Mouse (Mus musculus) erythroid progenitor cell, adult 5-6 weeks (primary cell): ENCODE measurements around the gene Cyb5r3. TPM values are rescaled to one million over a fixed set of nuclear protein-coding genes. Genes with fewer than 3 reads are reported as not detected.

Experiments used
- ATAC-seq: replicated peaks from 2 replicates; pipeline ENCODE4 v1.8.0; 2016; ENCODE audit warnings: moderate number of reproducible peaks, mild to moderate bottlenecking, moderate TSS enrichment, inconsistent platforms; ENCODE audit not compliant: poor library complexity, low FRiP score, severe bottlenecking
- total RNA-seq, 2 experiments: library from RNA; stranded (forward) in 1 of 2; stranded (reverse) in 1 of 2; fragments of 150-400 nt in 1 of 2; fragments of 186-747, 209-891 nt in 1 of 2; gene quantifications; 2 replicates each; pipeline versions ENCODE4 v1.2.3 to v1.2.4; 2015 to 2017; ENCODE audit warnings: low replicate concordance in 2 of 2

Gene Cyb5r3
- total RNA-seq, 2 experiments from 2014 or later: 57.9 to 106 TPM

GRCm38 (mm10) chr15:83170956-83171659 is 1.3 kb downstream of the Cyb5r3 start:
- peak; percentile 32 for ATAC-seq

DNA sequence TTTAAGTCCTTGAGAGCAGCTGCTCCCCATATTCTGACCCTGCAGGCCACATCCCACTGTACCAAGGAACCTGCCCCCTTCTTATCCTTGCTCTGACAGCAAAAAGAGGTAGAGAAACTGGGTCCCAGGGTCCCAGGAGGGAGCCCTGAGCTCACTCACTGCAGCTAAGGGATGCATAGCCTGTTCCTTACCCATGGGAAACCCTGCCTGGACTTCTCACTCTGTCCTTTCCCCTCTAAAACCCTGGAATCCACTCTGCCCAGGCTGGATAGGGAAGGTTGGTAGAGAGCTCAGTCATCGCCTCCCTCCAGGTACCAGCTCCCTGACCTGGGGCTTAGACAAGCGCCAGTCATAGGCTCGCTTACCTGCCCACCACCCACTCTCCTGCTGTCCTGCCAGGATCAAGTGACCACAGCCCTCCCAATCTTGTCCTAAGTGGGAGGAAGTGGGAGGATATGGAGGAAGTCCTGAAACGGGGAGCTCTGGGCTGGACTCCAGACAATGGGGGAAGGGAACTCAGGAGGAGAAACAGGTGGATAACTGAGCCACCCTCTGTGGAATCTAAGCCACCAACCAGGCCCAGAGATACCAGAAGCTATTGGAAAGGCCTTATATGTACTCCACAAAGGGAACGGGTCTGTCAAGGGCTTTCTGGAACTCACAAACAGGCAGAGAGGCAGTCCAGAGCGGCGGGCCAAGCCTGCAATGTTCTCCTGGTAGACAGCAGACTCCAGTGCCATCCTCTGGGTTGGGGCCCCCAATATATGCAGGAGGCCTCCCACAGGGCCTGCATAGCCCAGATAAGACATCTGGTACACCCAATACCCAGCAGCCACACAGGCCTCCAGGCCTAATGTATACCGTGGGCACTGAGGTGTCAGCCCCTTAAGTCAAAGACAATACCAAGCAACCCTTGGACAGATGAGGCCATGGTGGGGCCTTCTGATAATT is 2.3 kb downstream of the Cyb5r3 start:
- peak; percentile 70 for ATAC-seq

DNA sequence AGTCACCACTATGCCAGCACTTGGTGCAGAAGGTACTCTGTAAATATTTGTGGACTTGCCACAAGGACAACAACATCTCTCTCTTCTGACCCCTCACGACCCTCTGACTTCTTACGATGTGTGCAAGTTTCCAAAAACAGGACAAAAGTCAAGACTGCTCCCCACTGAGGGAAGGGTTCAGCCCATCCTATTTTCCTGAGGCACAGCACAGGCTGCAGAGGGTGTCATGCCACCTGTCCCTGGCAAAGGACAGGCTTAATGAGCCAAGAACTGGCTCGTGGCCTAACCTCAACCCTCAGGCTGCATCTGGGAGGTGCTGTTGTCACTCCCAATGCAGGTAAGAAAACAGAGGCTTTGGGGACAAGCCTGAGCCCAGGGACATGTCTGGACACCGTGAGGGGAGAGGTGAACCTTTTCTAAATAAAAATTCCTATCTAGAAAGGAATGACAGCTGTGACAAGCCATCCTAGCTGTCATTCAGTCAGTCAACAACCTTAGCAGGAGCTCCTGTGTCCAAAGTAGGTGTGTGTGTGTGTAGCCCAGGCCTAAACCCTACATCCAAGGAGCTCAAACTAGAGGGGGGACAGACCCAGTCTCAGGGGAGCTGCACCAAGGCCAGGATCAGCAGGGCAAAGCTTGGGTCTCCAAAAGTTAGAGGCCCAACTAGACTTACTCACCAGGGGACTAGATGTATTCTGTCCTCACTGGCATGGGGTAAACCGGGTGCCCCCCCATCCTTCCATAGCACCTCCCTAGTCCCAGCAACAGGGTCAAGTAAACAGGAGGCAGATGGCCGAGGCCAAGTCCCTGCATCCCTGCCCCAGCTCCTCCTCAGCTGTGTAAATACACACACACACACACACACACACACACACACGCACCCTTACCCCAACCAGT is 3.3 kb downstream of the Cyb5r3 start:
- ATAC-seq: no peak

DNA sequence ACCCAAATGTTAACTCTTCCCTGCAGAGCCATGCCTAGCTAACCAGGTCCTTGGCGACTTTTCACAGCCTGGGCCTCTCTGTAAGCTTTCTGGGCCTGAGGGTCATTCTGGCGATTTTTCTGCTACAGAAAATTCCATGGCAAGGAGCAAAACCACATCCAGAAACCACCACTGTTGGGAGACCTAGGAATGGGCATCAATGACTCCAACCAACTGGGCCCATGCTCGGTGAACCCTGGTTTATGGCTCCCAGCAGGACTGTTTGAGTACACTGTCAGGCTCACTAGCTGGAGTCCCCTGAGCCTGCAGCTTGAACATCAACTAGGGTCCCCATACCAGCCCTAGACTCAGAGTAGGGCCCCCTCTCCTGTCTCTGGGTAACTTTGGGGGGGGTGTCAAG is 4.1 kb downstream of the Cyb5r3 start:
- no peak for ATAC-seq

- ATAC-seq: no peak
Measured at GRCm38 (mm10) chr15:83167550-83168065, 4.8 kb downstream of the Cyb5r3 start.

GRCm38 (mm10) chr15:83167126-83167525 is 5.3 kb downstream of the Cyb5r3 start:
- no peak for ATAC-seq

DNA sequence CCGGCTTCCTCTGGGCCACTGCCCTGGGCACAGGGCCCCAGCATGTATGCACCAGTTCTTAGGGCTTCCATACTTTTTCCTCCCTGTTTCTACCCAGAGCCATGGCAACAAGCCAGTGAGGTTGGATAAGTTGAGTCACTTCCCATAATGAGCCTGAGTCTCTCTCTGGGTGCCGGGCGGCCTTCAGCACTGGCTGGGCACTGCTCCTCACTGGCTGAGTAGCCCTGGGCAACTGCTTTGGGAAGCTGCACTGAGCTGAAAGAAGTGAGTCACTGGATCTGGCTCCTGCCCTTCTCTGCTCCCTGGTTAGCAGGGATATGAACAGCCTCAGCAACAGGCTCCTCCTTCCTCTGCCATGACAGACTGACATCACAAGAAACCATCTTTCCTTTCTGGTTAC is 5.8 kb downstream of the Cyb5r3 start:
- no peak for ATAC-seq

DNA sequence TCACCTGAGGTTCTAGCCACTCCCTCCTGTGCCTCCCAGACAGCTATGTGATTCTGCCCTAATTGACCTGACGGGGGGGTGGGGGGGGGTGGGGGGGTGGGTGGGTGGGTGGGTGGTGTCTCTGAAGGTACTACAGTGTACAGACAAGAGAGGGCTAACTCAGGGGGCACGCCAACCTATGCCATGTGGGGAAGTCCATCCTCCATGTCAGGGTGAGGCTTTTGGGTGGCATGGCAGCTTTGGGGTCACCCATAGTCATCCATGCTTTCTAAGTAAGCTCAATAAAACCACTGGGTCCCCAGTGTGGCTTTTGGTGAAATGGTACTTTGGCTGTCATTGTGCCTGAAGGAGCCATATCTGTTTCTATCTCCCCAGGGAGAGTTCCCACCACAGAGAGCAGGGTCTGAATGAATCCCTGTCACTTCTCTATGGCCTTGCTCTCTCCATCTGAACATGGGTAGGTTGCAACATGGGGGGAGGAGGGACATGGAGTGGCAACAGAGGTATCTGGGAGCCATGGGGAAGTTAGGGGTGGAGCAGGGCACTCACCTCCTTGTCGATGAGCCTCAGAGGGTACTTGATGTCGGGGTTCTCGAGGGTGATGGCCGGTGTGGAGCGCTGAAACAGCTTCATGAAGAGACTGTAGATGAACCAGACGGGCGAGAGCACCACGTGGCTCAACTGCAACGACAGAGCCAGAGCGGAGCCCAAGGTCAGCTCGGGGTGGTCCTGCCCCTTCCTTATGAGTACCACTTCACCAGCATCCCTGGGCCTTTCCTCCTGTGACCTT is 6.7 kb downstream of the Cyb5r3 start:
- ATAC-seq: no peak

DNA sequence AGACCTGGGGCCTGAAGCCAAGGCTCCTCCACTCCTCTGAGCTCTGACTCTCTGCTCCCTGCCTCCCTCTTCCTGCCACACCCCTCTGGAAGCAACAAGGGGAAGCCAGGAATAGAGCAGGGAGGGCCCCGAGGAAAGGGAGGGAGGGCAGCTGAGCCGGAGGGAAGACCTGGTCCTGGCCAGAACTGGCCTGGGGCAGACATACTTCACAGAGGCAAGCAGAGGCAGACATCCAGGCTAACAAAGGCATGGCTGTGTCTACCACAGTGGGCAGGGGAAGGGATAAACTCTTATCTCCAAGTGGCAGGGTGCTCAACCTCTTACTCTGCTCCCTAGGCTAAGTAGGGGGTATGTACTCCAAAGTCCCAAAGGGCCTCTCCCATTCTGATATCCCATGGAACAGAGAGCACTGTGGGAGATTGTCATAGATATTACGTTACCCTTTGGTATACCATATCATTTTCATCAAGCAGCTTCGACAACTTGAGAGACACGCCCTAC is 7.4 kb downstream of the Cyb5r3 start:
- peak; percentile 63 for ATAC-seq

DNA sequence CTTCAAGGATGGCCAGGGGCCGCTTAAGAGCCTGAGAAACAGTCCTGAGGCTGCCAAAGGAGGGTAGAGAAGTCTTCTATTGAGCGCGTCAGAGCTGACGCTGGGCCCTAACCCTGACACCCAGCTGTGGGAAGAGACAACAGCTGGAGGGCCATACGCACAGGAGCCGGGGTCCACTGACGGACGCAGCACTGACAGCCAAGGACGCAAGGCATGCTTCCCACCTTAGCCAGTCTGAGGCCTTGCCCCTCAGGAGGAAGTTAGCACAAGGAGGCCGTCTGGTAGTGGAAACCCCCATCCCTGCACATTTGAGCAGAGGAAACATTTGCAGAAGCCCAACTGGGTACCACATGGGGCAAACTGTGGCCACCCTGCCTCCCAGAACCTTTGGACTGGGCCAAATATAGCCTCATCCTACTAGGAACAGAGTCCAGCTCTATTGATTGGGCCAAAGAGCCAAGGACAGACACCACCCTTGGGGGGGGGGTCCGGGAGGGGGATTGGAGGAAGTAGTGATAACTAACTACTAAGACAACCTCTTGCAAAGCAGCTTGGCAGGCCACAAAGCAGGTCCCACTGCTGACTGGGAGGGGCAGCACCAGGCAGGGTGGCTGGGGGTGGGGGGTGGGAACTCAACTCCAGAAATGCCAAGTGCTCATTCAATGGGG is 9.4 kb downstream of the Cyb5r3 start:
- ATAC-seq: no peak

- ATAC-seq: no peak
Measured at GRCm38 (mm10) chr15:83162001-83162400, 10.4 kb downstream of the Cyb5r3 start.

- no peak for ATAC-seq
Measured at GRCm38 (mm10) chr15:83161062-83161748, 11.2 kb downstream of the Cyb5r3 start.

GRCm38 (mm10) chr15:83160561-83160960 is 11.8 kb downstream of the Cyb5r3 start:
- no peak for ATAC-seq

DNA sequence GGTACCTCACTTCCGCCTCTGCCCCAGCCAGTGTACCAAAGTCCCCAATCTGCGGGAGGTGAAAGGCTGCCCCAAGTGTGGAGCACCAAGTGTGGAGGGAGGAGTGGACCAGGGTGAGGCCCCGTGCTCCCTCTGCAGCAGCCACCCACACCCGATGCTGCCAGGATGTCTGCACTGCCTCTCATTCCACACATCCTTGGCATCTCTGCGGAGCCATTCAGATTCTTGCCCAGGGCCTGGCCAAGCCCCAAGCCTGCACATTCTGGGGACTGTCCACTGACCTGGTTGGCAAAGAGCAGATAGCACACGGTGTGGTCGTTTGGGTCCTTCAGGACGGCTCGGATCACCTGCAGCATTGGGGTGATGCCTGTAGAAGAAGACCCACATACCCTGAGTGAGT is 12.6 kb downstream of the Cyb5r3 start:
- no peak for ATAC-seq

DNA sequence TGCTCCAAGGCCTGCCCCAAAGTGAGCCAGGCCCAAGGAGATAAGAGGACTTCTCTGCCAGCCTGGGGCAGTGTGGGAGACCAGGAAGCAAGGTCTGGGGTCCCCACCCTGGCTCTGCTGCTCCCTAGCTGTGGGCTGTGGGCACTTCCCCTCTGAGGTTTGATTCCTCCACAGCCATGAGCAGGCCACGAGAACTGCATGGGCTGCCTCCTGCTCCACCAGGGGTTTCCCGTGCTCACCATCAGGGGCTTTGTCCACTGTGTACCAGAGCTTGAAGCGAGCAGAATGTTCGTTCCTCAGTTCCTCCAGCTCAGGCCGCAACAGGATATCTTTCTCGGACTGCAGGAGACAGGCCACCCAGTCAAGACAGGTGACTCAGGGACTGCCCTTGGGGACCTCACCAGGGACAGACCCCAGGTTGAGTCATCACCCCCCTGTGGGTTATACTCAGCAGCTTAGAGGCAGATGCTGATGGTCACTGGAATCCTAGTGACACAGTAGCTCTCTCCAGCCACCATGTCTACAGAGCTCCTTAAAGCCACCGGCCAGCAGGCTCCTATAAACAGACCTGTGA is 13.7 kb downstream of the Cyb5r3 start:
- no peak for ATAC-seq

GRCm38 (mm10) chr15:83157667-83158064 is 14.7 kb downstream of the Cyb5r3 start:
- no peak for ATAC-seq

- ATAC-seq: peak; percentile 43
Measured at GRCm38 (mm10) chr15:83156929-83157666, 15.3 kb downstream of the Cyb5r3 start.
